Mouse (Mus musculus) hindbrain, embryonic 11.5 days (tissue): ENCODE measurements around the gene Otulin. TPM values are rescaled to one million over a fixed set of nuclear protein-coding genes. Genes with fewer than 3 reads are reported as not detected.

ENCODE experiments used
- ATAC-seq: fragments of 200-750 bp; cut with Nextera tagmentation; 2 replicates; pipeline ENCODE4 v1.8.0; 2017; ENCODE audit warnings: mild to moderate bottlenecking, moderate TSS enrichment, moderate library complexity; ENCODE audit not compliant: low FRiP score
- DNase-seq: peaks from one replicate; pipeline ENCODE4 v3.0.0-alpha.2; 2015; ENCODE audit warnings: low spot score
- H3K27ac ChIP-seq: fragments of 300-500 bp; sonication (generic); 2 replicates; pipeline ENCODE4 v1.5.1; 2014; ENCODE audit warnings: mild to moderate bottlenecking, low read depth, low read length
- H3K27me3 ChIP-seq: fragments of 300-500 bp; sonication (generic); 2 replicates; pipeline ENCODE4 v1.6.1; 2014; ENCODE audit warnings: mild to moderate bottlenecking, low read length, moderate library complexity, mixed read lengths; ENCODE audit not compliant: control insufficient read depth, insufficient read depth
- H3K36me3 ChIP-seq: fragments of 300-500 bp; sonication (generic); 2 replicates; pipeline ENCODE4 v1.6.1; 2014; ENCODE audit warnings: mild to moderate bottlenecking, low read length, moderate library complexity, mixed read lengths; ENCODE audit not compliant: control insufficient read depth, insufficient read depth
- H3K4me1 ChIP-seq: fragments of 300-500 bp; sonication (generic); replicated peaks from 2 replicates; pipeline ENCODE4 v1.6.1; 2014; ENCODE audit warnings: low read length, mixed read lengths; ENCODE audit not compliant: control insufficient read depth, insufficient read depth
- H3K4me2 ChIP-seq: fragments of 300-500 bp; sonication (generic); replicated peaks from 2 replicates; pipeline ENCODE4 v1.6.1; 2014; ENCODE audit warnings: mild to moderate bottlenecking, low read depth, low read length
- H3K4me3 ChIP-seq: fragments of 300-500 bp; sonication (generic); 2 replicates; pipeline ENCODE4 v1.5.1; 2014; ENCODE audit warnings: low read depth, low read length
- H3K9ac ChIP-seq: fragments of 300-500 bp; sonication (generic); 2 replicates; pipeline ENCODE4 v1.6.1; 2014; ENCODE audit warnings: low read depth, low read length
- H3K9me3 ChIP-seq: fragments of 300-500 bp; sonication (generic); 2 replicates; pipeline ENCODE4 v1.6.1; 2016; ENCODE audit warnings: low read length; ENCODE audit not compliant: control insufficient read depth
- WGBS: fragments of 180-500 bp; shearing (Covaris S2); extraction: QIAGEN DNeasy Blood & Tissue Kit; methylation state at CpG from one replicate; pipeline ENCODE4 v1.1.7; 2014; 5-methylcytosine and 5-hydroxymethylcytosine counted together
- polyA plus RNA-seq: library from polyadenylated mRNA; unstranded; fragments of >200 nt; fragmentation: Nextera tagmentation; extraction: Ambion mirVana; gene quantifications from 2 replicates; pipeline ENCODE4 v1.2.1, GENCODE M21; 2014

The Otulin gene
- 31.8 and 32.0 TPM in 2 replicates for polyA plus RNA-seq

- H3K4me3 ChIP-seq: peak within 1 kb of the TSS; percentile 70
- no peaks in the 10 kb centered on the region; the same call in none of the 2 replicates for H3K4me1 ChIP-seq
- H3K27me3 ChIP-seq: no peaks in the 10 kb centered on the region
- H3K27ac ChIP-seq: no peak within 1 kb of the TSS
- H3K9ac ChIP-seq: peak within 1 kb of the TSS; percentile 72
- no peaks in the 10 kb centered on the region for H3K9me3 ChIP-seq
- peak within 1 kb of the TSS; percentile 75 for H3K4me2 ChIP-seq
- WGBS: 6% methylated on average over 54 of the region's 56 CpGs
- no peaks in the 10 kb centered on the region for H3K36me3 ChIP-seq
- DNase-seq (peak; percentile 100), ATAC-seq (peak; percentile 99)
These were observed at the start of gene Otulin for GRCm38 (mm10) chr15:27630601-27631383. Otulin (minus strand) TSS chr15:27630693.

DNA sequence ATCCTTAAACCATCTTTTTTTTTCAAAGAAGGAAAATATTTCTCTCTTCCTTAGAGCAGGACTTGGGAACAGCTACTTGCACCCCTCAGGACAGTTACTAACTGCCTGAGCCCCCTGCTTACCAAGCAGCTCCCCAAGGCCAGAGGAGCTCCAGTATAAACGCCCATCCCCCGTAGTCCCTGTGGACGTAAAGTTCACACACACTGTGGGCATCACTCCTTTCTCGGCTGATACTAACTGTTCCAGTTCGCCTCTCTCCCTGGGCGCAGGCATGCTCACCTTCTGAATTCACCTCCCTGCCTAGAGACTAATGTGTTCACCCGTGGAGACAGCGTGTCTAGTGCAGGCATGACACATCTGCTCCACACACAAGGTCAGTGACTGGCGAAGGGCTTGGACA, 48.0 kb upstream of the Otulin start:
- Histone ChIP-seq H3K9ac (no peak overlapping the region), H3K4me3 (no peak overlapping the region), H3K9me3 (no peaks in the 10 kb centered on the region), H3K4me1 (no peaks in the 10 kb centered on the region), H3K4me2 (no peak overlapping the region), H3K36me3 (no peaks in the 10 kb centered on the region), H3K27ac (no peak overlapping the region), H3K27me3 (no peaks in the 10 kb centered on the region)
- ATAC-seq (no peak), DNase-seq (no peak)
- WGBS: 80% methylated on average over 9 of the region's 9 CpGs

GRCm38 (mm10) chr15:27677801-27678200, 47.3 kb upstream of the Otulin start:
- DNase-seq (no peak), ATAC-seq (no peak)
- H3K4me2 ChIP-seq: no peak overlapping the region
- WGBS: 95% methylated on average over 6 of the region's 6 CpGs
- H3K9ac ChIP-seq: no peak overlapping the region
- H3K27me3 ChIP-seq: no peaks in the 10 kb centered on the region
- H3K9me3 ChIP-seq: no peaks in the 10 kb centered on the region
- no peaks in the 10 kb centered on the region for H3K36me3 ChIP-seq
- H3K27ac ChIP-seq: no peak overlapping the region
- no peaks in the 10 kb centered on the region for H3K4me1 ChIP-seq
- no peak overlapping the region for H3K4me3 ChIP-seq

DNA sequence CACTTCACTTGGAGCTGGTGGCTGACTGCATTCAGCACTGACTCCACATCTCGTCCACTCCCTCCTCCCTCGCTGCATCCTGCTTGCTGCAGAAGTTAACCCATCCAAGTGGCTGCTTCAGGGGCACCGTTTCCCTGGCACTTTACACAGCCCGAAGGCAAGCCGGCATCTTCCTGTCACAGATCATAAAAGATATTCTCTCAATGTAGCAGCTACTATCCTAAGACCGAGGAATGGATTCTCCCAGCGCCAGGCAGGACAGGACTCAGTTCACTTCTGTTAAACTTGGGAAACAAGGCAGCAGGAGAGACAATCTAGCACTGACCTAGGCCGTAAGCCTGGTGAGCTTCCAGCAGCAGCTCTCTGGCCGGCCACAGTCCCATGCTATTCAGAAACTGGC, 45.7 kb upstream of the Otulin start:
- Histone ChIP-seq H3K27ac (no peak overlapping the region), H3K4me1 (no peaks in the 10 kb centered on the region), H3K9ac (no peak overlapping the region), H3K9me3 (no peaks in the 10 kb centered on the region), H3K4me3 (no peak overlapping the region), H3K4me2 (no peak overlapping the region), H3K27me3 (no peaks in the 10 kb centered on the region), H3K36me3 (no peaks in the 10 kb centered on the region)
- DNase-seq (no peak), ATAC-seq (no peak)
- WGBS: 69% methylated on average over 9 of the region's 9 CpGs

DNA sequence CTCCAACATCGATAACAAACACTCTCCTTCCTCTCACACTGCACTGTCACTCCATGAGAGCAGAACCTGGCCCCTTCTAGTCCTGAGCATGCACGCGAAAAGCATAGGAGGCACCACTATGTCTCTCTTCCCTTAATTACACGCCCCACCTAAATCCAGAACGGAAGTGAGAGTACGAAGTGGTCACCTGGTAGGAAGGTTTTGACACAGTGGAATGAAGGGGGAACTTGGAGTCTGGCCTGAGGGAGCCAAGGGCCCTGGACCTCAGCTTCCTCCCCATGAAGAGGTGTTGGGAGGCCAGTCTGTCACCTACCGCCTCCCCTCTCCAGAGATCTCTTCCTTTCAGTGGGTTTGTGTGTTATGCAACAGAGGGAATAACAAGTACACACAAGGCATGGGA, 44.6 kb upstream of the Otulin start:
- Histone ChIP-seq H3K9ac (no peak overlapping the region), H3K27ac (no peak overlapping the region), H3K4me3 (no peak overlapping the region), H3K4me1 (no peaks in the 10 kb centered on the region), H3K4me2 (no peak overlapping the region), H3K9me3 (no peaks in the 10 kb centered on the region), H3K36me3 (no peaks in the 10 kb centered on the region), H3K27me3 (no peaks in the 10 kb centered on the region)
- ATAC-seq (no peak), DNase-seq (no peak)
- 92% methylated on average over 7 of the region's 7 CpGs for WGBS

GRCm38 (mm10) chr15:27674041-27674440, 43.5 kb upstream of the Otulin start:
- no peak for ATAC-seq
- 83% methylated on average over 6 of the region's 6 CpGs for WGBS

DNA sequence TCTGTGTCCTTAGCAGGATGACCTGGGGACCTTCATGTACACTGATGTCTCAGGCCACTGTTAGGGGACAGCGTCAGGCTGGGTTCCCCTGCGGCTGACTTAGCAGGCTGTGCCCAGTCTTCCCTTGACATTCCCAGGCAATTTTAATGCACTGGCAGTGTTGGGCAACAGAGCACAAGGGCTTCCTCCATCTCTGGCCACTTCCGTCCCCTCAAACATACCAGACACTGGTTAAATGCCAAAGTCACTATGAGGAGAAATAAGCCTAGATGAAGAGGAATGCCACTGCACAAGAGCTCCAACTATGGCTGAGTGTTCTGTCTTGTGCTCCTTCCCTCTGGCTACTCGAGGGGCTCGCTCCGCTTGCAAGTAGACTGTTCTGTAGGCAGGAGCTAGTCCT, 42.7 kb upstream of the Otulin start:
- no peaks in the 10 kb centered on the region for H3K27me3 ChIP-seq
- no peak for ATAC-seq
- no peaks in the 10 kb centered on the region for H3K4me1 ChIP-seq
- H3K9ac ChIP-seq: no peak overlapping the region
- H3K4me3 ChIP-seq: no peak overlapping the region
- 88% methylated on average over 6 of the region's 6 CpGs for WGBS
- DNase-seq: no peak
- no peak overlapping the region for H3K4me2 ChIP-seq
- H3K36me3 ChIP-seq: no peaks in the 10 kb centered on the region
- no peaks in the 10 kb centered on the region for H3K9me3 ChIP-seq
- no peak overlapping the region for H3K27ac ChIP-seq

More at GRCm38 (mm10) chr15:27674041-27674440, 43.5 kb upstream of the Otulin start:
- Histone ChIP-seq H3K36me3 (no peaks in the 10 kb centered on the region), H3K27ac (no peak overlapping the region), H3K9ac (no peak overlapping the region), H3K27me3 (no peaks in the 10 kb centered on the region), H3K4me2 (no peak overlapping the region), H3K4me1 (no peaks in the 10 kb centered on the region), H3K9me3 (no peaks in the 10 kb centered on the region), H3K4me3 (no peak overlapping the region)
- no peak for DNase-seq

DNA sequence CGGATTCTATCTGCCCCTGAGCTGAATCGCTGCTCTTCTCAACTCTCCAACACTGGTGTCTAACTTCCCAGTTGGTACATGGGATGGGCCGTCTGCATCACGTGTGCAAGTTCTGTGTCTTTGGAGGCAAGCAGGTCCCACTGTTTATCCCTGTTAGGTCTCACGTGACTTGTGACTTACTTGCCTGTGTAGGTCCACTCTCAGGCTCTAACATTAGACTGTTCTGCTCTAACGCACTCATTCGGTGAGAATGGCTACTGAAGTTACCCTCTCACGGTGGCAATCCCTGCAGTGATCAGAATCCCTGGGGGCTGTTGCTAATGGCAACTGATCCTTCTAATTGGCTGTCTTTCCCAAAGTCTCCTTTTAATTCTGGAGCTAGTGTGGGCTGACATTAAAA, 41.8 kb upstream of the Otulin start:
- H3K36me3 ChIP-seq: no peaks in the 10 kb centered on the region
- H3K9me3 ChIP-seq: no peaks in the 10 kb centered on the region
- H3K9ac ChIP-seq: no peak overlapping the region
- ATAC-seq: no peak
- no peak overlapping the region for H3K4me3 ChIP-seq
- H3K4me2 ChIP-seq: no peak overlapping the region
- no peaks in the 10 kb centered on the region for H3K4me1 ChIP-seq
- H3K27ac ChIP-seq: no peak overlapping the region
- H3K27me3 ChIP-seq: no peaks in the 10 kb centered on the region
- WGBS: 59% methylated on average over 8 of the region's 8 CpGs
- no peak for DNase-seq

DNA sequence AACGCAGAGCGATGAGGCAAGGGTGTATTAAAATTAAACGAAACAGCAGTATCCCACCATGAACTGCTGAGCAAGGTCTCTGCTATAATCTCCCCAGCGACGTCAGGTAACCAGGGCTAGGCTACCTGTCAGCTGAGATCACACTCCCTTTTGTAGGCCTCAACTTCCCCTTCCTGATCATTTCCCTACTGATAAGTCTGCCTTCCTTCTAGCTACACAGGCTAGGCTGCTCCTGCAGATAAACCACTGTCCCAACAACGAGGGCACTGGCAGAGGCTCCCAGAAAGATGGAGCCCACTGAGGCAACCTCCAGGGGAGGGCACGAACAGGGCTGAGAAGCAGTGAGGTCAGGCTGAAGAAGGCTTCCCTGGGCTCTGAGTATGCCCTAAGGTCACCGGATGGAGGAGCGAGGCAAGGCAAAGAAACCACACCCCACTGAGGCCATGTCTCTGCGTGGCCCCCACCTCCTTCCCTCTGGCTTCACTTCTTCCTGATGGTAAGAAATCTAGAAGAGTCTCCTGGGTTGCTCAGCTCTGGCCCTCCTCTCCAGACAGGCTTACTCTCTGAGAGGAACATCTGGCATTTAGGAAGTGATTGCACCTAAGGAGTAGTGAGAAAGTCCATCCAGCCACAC, 41.2 kb upstream of the Otulin start:
- H3K9me3 ChIP-seq: no peaks in the 10 kb centered on the region
- no peak for ATAC-seq
- DNase-seq: no peak
- no peak overlapping the region for H3K9ac ChIP-seq
- H3K27ac ChIP-seq: no peak overlapping the region
- H3K4me3 ChIP-seq: no peak overlapping the region
- H3K4me2 ChIP-seq: no peak overlapping the region
- H3K4me1 ChIP-seq: no peaks in the 10 kb centered on the region
- H3K27me3 ChIP-seq: no peaks in the 10 kb centered on the region
- 88% methylated on average over 10 of the region's 10 CpGs for WGBS
- H3K36me3 ChIP-seq: no peaks in the 10 kb centered on the region
